Mouse (Mus musculus) heart, adult 2 months (tissue): ENCODE data around the gene Snx1.

Experiments used
- CTCF ChIP-seq: fragments of 200-600 bp; IDR thresholded peaks from 2 replicates; pipeline ENCODE4 v1.8.1; 2022; ENCODE audit warnings: antibody characterized with exemption, mild to moderate bottlenecking, moderate library complexity
- EP300 ChIP-seq: fragments of 200-500 bp; IDR thresholded peaks from 2 replicates; pipeline ENCODE4 v1.6.1; 2011; ENCODE audit warnings: low read depth, low read length, control low read depth; ENCODE audit not compliant: insufficient read depth

DNA sequence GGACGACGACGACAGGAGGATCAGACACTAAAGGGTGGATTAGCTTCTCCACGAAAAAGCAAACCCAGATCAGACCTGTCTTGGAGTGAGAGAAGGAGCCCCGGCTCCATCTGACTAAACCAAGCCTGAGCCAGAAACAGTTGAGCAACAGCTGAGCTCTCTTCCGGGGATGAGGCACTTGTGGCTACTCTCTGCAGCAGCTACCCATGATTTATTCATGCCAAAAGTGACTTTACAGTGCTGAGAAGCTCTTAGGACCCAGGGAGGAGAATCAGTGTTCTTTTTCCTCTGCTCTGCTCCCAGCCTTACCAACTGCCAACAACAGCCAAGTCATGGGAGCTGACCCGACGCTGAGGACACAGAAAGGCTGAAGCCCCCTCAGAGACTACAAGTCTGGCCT lies 9.5 kb downstream of the Snx1 start:
- TF ChIP-seq EP300 (no peak), CTCF (no peak)
